Mouse (Mus musculus) lung, postnatal 25 days (tissue): ENCODE measurements around the gene Arhgef3.
A peak's percentile ranks its signal among the peaks of the same experiment; 100 is the strongest.

Source experiments
- DNase-seq: peaks from one replicate; pipeline ENCODE4 v3.0.0; 2022; ENCODE audit warnings: low spot score

Arhgef3 gene

GRCm38 (mm10) chr14:27114362-27115274 is at the start of gene Arhgef3:
Gene Arhgef3, plus strand, starts transcription at chr14:27114899.
- DNase-seq, result peak; percentile 63

DNA sequence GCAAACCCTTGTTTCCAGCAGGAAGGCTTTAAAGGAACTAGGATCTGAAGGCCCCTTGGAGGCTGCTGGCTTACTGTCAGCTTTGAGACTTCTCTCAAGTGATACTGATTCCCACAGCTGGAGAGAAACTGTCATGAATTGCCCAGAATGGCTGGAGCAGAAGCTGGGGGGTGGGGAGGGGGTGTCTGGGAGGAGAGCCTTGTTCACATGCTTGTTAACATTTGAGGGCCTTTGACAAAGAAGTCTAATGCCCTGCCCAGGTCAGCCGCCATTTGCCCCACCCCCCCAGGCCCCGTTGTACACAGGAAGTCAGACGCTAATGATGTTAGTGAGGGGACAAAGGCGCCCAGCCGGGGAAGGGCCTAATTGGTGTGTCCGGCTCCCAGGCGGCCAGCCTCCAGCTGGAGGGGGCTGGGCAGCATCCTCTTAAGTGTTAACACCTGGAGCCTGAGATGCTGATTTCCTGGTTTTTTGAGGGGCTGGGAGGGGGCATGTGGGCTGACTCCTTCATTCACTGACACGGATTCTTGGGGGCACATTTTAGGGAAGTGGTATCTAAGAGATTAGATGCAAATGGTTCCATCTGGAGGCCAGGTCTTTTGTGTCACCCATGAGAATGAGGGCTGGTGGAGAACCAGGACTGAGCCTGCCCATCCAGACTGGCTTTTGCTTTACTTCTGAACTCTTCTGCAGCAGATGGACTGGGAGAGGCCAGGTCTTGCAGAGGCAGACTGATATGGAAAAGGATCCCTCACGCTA is 48.3 kb upstream of the Arhgef3 start:
- peak; percentile 26 for DNase-seq

DNA sequence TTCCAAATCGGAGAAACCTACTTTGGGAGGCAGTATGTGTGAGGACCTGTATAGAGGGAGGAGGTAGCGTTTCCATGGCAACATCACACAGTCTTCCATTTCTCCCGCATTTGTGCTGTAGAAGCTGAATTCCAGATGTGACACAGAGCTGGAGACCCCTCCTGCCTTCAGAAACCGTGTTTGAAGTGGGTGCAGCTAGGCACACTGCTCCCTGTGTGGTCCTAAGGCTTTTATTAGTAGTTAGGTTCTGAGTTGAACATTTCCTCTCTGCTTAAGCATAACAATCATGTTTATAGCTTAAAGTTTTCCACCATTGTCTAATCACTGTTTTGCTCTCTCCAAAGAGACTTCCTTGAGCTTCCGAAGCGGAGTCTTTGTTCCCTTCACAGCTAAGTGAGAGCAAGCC is 46.8 kb upstream of the Arhgef3 start:
- peak; percentile 38 for DNase-seq

DNA sequence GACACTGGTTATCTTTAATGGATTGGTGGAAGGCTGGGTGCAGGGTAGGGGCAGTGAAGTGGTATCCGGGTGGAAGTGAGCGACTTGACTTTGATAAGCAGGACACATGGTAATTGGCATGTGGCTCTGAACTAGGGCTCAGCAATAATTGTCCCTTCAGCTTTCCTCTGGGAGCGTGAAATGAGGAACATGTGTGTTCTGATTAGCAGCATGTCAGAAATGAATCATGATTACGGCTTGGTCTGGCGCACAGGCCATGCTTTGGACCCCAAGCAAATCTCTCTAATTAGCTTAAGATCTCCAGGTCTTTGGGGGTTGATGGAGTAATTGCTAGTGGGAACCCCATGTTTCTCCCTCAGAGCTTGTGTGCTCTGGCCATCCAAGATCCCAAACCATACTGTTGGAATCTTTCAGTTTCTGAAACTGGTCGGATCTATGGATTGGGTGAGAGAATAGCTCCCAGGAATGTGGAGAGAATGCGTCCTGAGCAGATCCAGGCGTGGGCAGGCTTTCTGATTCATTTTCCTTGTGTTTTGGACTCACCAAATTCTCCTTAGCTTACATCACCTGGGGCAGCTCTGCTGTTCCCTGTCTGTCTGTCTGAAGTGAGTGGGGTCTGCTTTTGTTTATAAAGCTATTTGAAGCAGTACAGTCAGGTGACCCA is 45.1 kb upstream of the Arhgef3 start:
- no peak for DNase-seq

- no peak for DNase-seq
These were observed 44.6 kb upstream of the Arhgef3 start for GRCm38 (mm10) chr14:27070128-27070527.

DNA sequence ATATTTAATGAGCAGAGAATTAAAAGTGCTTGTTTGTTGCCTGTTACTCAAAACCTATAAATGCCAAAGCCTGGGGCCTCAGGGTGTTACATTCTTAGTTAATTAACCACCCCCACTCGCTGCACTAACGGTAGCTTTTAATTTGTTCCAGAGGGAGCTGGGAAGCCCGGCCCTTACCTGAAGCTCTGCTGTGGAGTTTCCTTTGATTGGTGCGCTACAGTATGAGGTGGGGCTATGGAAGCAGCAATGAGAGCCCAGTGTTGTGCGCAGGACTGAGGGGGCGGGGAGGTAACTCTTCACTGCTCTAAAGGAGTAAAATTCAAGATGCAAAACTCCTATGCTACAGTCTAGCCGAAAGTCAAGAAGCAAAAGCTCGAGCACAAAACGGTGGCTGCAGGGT is 43.9 kb upstream of the Arhgef3 start:
- DNase-seq, result no peak

DNA sequence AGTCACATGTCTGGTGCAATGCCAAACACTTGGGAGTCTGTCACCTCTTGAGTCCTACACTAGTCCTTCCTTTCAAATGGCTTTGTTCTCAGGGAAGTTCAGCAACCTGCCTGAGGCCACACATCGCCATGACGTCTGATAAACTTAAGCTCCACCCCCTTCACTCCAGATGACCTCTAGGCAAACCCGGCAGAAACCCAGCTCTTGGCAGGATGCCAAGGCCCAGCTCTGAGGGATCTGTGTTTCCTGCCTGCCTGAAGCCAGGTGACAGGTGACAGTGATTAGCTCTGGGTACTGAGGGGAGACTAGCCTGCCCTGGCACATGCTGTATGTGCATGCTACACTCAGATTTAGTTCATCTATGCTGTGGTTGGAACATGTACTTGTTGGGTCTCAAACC is 42.7 kb upstream of the Arhgef3 start:
- DNase-seq, result peak; percentile 19

DNA sequence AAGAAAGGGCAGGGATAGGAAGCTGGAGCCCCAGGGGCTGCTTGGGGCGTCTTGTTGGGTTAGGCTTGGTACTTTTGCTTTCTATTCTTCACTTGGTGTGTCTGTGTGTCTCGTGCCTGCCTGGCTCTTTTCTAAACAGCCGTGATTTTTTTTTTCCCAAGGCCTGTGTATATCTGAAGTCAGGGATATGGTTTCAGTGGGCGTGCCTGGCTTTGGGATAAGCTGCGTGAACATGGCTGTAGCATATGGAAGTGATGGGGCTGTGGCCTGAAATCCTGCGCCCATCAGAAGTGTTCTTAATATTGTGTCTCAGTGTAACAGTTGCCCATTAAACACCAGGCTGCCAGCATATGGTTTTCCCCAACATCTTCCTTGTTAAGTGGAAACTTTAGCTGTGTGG is 39.6 kb upstream of the Arhgef3 start:
- no peak for DNase-seq

GRCm38 (mm10) chr14:27075909-27076521 is 38.7 kb upstream of the Arhgef3 start:
- DNase-seq, result no peak

- no peak for DNase-seq
These were observed 38.2 kb upstream of the Arhgef3 start for GRCm38 (mm10) chr14:27076522-27076920.

- DNase-seq, result no peak
These were observed 33.0 kb upstream of the Arhgef3 start for GRCm38 (mm10) chr14:27081536-27082275.

DNA sequence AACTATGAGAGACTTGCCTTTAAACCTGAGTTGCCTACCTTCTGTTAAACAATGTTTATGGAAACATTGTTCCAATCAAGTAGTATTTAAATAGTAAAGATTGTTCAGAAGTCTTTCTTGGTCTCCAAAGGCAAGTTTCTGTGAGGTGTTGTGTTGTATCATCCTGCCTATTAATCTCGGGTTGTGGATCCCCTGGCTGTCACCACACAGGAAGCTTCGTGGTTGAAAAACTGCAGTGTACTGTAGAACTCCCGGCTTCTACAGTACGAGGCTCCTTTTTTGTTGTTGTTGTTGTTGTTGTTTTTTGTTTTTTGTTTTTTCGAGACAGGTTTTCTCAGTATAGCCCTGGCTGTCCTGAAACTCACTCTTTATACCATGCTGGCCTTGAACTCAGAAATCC is 29.2 kb upstream of the Arhgef3 start:
- DNase-seq, result no peak

GRCm38 (mm10) chr14:27085999-27086398 is 28.7 kb upstream of the Arhgef3 start:
- DNase-seq, result no peak

DNA sequence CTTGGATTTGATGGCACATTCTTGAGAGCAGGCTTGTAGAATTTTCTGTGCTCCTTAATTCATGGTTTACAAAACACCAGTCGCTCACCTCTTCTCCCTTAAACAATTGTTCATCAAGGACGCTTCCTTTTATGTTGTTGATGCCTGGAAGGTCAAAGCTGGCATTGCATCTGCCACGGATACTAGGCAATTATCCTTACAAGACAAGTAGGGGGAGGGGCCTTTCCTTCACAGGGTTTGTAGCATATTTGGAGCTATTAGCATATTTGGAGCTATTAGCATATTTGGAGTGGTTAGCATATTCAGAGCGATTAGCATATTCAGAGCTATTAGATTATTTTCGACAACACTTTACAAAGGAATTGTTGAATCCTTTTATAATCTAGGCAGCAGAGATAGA is 20.5 kb upstream of the Arhgef3 start:
- DNase-seq, result no peak

- DNase-seq, result no peak
These were observed 18.6 kb upstream of the Arhgef3 start for GRCm38 (mm10) chr14:27096133-27096532.

DNA sequence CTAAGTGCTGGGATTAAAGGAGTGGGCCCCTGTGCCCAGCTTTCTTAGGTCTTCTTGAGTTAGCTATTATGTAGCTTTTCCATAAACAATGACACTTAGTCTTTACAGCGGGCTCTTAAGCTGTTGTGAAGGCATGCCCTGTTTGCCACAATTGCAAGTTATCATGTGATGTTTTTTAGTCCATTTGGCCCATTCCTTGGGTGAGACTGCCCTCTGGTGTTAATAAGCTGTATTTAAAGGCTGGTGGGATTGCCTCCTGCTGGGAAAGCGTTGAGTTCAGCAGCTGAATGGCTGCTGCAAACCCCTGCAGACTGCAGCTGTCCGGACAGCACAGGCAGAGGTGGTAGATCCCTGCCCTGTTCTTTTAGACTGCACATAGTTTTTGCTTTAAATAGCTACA is 17.9 kb upstream of the Arhgef3 start:
- DNase-seq, result peak; percentile 80

DNA sequence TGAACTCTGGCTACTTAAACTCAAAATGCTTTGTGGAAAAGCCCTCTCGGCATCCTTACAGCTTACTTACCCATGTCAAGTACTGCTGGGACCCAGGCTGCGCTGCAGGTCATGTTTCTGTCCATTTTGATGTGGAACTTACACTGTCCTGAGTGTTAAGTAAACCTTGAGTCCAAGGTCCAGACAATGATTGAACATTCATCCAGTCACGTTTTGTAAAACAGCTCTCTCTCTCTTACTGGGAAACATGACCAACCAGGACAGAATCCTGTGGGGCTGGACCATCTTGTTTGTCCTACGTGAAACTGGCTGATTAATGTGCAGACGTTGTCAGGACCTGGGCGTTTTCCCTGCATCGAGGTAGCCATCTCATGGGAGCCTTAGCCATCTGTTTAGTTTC is 13.0 kb upstream of the Arhgef3 start:
- no peak for DNase-seq

DNA sequence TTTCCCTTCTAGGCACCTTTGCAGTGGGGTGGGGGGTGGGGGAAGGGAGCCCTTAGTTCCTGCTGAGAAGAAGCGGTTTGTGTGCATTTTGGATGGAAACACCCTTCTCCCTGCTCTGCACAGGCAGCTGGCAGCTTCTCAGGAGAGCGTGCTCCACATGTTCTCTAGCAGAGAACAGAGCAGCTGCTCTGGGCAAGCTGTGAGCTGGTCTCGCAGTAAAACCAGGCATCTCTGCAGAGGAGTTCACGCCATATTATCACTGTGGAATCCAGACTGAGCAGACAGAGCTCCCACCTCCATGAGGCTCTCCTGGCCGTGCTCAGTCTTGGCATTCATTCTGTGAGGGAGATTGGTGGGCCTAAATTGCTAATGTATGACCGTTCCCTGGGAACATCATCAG is 12.0 kb upstream of the Arhgef3 start:
- DNase-seq, result no peak

DNA sequence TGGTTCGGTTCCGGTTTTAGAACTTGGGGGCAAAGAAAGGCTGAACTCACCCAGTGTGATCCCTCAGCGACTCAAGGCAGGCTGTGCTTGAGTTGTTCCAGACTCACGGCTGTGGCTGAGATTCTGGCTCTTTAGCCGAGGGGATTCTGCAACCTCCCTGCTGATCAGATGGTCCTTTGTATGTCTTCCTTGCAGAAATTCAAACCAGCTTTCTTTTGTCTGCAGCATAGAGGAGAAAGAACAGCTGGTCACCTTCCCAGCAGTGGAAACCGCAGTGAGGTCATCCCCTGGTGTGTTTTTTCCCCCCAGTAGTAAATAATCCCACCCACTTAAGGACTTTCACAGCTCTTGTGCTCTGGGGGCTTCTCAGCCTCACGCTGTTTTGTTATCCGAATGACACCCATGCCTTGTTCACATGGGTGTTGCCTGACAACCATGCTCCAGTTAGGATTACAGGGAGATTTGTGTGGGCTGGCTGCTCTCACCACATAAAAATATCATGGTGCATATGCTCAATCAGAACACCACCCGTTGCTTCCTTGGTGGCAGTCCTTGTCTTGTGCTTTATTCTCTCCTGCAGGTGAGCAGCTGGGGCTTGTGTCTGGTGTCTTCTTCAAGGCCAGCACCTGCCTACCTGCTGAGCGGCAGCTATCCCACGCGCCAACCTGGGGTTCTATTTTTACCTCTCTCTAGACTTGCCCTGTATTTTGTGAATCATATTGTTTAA is 8.8 kb upstream of the Arhgef3 start:
- no peak for DNase-seq

GRCm38 (mm10) chr14:27108748-27109504 is 5.8 kb upstream of the Arhgef3 start:
- DNase-seq, result peak; percentile 17
